Mouse (Mus musculus): Measurements from ENCODE around the gene Zbtb1. TPM values are rescaled to one million over a fixed set of nuclear protein-coding genes. Genes with fewer than 3 reads are reported as not detected.
A peak's percentile ranks its signal among the peaks of the same experiment; 100 is the strongest.

Gene Zbtb1
- polyA plus RNA-seq, 1 experiment from 2014 or later, result 3.3 TPM

- no peaks in the 10 kb centered on the region for H3K4me1 ChIP-seq
- peaks cover 39% of the 10 kb centered on the region for H3K36me3 ChIP-seq
- no peak overlapping the region for H3K9ac ChIP-seq (replicated peaks)
- ATAC-seq (ENCODE audit: low FRiP score), result no peak
- H3K27me3 ChIP-seq (replicated peaks), result no peaks in the 10 kb centered on the region
- no peak overlapping the region for H3K27ac ChIP-seq (replicated peaks)
- no peaks in the 10 kb centered on the region for H3K9me3 ChIP-seq (replicated peaks)
- H3K4me3 ChIP-seq (replicated peaks), result no peak overlapping the region
- WGBS, result 87% methylated on average over 8 of the region's 8 CpGs
- H3K4me2 ChIP-seq, result no peak overlapping the region
Observed at GRCm38 (mm10) chr12:76349680-76350220, 20.3 kb upstream of the Zbtb1 start.

- Histone ChIP-seq H3K27me3 (replicated peaks) (no peaks in the 10 kb centered on the region), H3K36me3 (no peaks in the 10 kb centered on the region), H3K9me3 (replicated peaks) (no peaks in the 10 kb centered on the region), H3K4me2 (no peak overlapping the region), H3K27ac (replicated peaks) (no peak overlapping the region), H3K9ac (replicated peaks) (no peak overlapping the region), H3K4me1 (0 out of 2 replicates have a peak, but pooled peaks cover 2% of the 10 kb centered on the region), H3K4me3 (replicated peaks) (no peak overlapping the region)
- WGBS, result 50% methylated on average over 1 of the region's 1 CpGs
- no peak for ATAC-seq (ENCODE audit: low FRiP score)
Observed at GRCm38 (mm10) chr12:76360868-76361267, 9.2 kb upstream of the Zbtb1 start.

GRCm38 (mm10) chr12:76361405-76362302, 8.4 kb upstream of the Zbtb1 start:
- no peaks in the 10 kb centered on the region for H3K36me3 ChIP-seq
- ATAC-seq (ENCODE audit: low FRiP score), result no peak
- WGBS, result 64% methylated on average over 9 of the region's 9 CpGs

GRCm38 (mm10) chr12:76362303-76362676, 7.8 kb upstream of the Zbtb1 start:
- no peak for ATAC-seq (ENCODE audit: low FRiP score)
- WGBS, result 90% methylated on average over 9 of the region's 9 CpGs

More at GRCm38 (mm10) chr12:76361405-76362302, 8.4 kb upstream of the Zbtb1 start:
- Histone ChIP-seq H3K4me3 (replicated peaks) (no peak overlapping the region), H3K4me2 (no peak overlapping the region), H3K27me3 (replicated peaks) (no peaks in the 10 kb centered on the region), H3K9ac (replicated peaks) (no peak overlapping the region), H3K9me3 (replicated peaks) (no peaks in the 10 kb centered on the region), H3K27ac (replicated peaks) (no peak overlapping the region), H3K4me1 (0 out of 2 replicates have a peak, but pooled peaks cover 3% of the 10 kb centered on the region)

GRCm38 (mm10) chr12:76366276-76366675, 3.8 kb upstream of the Zbtb1 start:
- no peak for ATAC-seq (ENCODE audit: low FRiP score)
- Histone ChIP-seq H3K9me3 (replicated peaks) (no peaks in the 10 kb centered on the region), H3K27ac (replicated peaks) (no peak overlapping the region), H3K36me3 (no peaks in the 10 kb centered on the region), H3K4me1 (peaks cover 23% of the 10 kb centered on the region), H3K9ac (replicated peaks) (no peak overlapping the region), H3K4me2 (no peak overlapping the region), H3K4me3 (replicated peaks) (no peak overlapping the region), H3K27me3 (replicated peaks) (no peaks in the 10 kb centered on the region)
- WGBS, result 85% methylated on average over 3 of the region's 3 CpGs

More at GRCm38 (mm10) chr12:76362303-76362676, 7.8 kb upstream of the Zbtb1 start:
- Histone ChIP-seq H3K4me1 (peaks cover 8% of the 10 kb centered on the region), H3K4me2 (no peak overlapping the region), H3K4me3 (replicated peaks) (no peak overlapping the region), H3K9ac (replicated peaks) (no peak overlapping the region), H3K27me3 (replicated peaks) (no peaks in the 10 kb centered on the region), H3K36me3 (no peaks in the 10 kb centered on the region), H3K9me3 (replicated peaks) (no peaks in the 10 kb centered on the region), H3K27ac (replicated peaks) (no peak overlapping the region)

GRCm38 (mm10) chr12:76367096-76367995, 2.7 kb upstream of the Zbtb1 start:
- peak overlapping the region; percentile 31 for H3K9ac ChIP-seq (replicated peaks)
- peak overlapping the region; percentile 98 for H3K27ac ChIP-seq (replicated peaks)
- peaks cover 34% of the 10 kb centered on the region for H3K4me1 ChIP-seq
- peak overlapping the region; percentile 90 for H3K4me2 ChIP-seq
- H3K36me3 ChIP-seq, result no peaks in the 10 kb centered on the region
- no peaks in the 10 kb centered on the region for H3K27me3 ChIP-seq (replicated peaks)
- H3K4me3 ChIP-seq (replicated peaks), result peak overlapping the region; percentile 13
- 15% methylated on average over 14 of the region's 14 CpGs for WGBS
- ATAC-seq (ENCODE audit: low FRiP score), result no peak
- H3K9me3 ChIP-seq (replicated peaks), result no peaks in the 10 kb centered on the region

GRCm38 (mm10) chr12:76368201-76368789, 1.8 kb upstream of the Zbtb1 start:
- no peaks in the 10 kb centered on the region for H3K27me3 ChIP-seq (replicated peaks)
- 8% methylated on average over 9 of the region's 9 CpGs for WGBS
- H3K4me3 ChIP-seq (replicated peaks), result peak overlapping the region; percentile 97
- ATAC-seq (ENCODE audit: low FRiP score), result no peak
- H3K4me2 ChIP-seq, result peak overlapping the region; percentile 90
- peak overlapping the region; percentile 99 for H3K9ac ChIP-seq (replicated peaks)
- peaks cover 39% of the 10 kb centered on the region for H3K4me1 ChIP-seq
- H3K36me3 ChIP-seq, result no peaks in the 10 kb centered on the region
- H3K27ac ChIP-seq (replicated peaks), result peak overlapping the region; percentile 98
- H3K9me3 ChIP-seq (replicated peaks), result no peaks in the 10 kb centered on the region

- Histone ChIP-seq H3K27ac (replicated peaks) (peak overlapping the region; percentile 98), H3K36me3 (no peaks in the 10 kb centered on the region), H3K4me1 (peaks cover 39% of the 10 kb centered on the region), H3K4me2 (peak overlapping the region; percentile 90), H3K27me3 (replicated peaks) (no peaks in the 10 kb centered on the region), H3K4me3 (replicated peaks) (peak overlapping the region; percentile 97), H3K9ac (replicated peaks) (peak overlapping the region; percentile 99), H3K9me3 (replicated peaks) (no peaks in the 10 kb centered on the region)
- ATAC-seq (ENCODE audit: low FRiP score), result peak; percentile 59; the same call in 1 of the 2 replicates
- under 1% methylated on average over 26 of the region's 26 CpGs for WGBS
Observed at GRCm38 (mm10) chr12:76368790-76369205, 1.3 kb upstream of the Zbtb1 start.

- no peaks in the 10 kb centered on the region for H3K9me3 ChIP-seq (replicated peaks)
- no peaks in the 10 kb centered on the region for H3K27me3 ChIP-seq (replicated peaks)
- H3K27ac ChIP-seq (replicated peaks), result peak within 1 kb of the TSS; percentile 98
- peak within 1 kb of the TSS; percentile 99 for H3K9ac ChIP-seq (replicated peaks)
- peaks cover 39% of the 10 kb centered on the region for H3K4me1 ChIP-seq
- peak within 1 kb of the TSS; percentile 97 for H3K4me3 ChIP-seq (replicated peaks)
- no peaks in the 10 kb centered on the region for H3K36me3 ChIP-seq
- WGBS, result under 1% methylated on average over 93 of the region's 96 CpGs
- ATAC-seq (ENCODE audit: low FRiP score), result peak; percentile 90
- peak within 1 kb of the TSS; percentile 90 for H3K4me2 ChIP-seq
Observed at GRCm38 (mm10) chr12:76369206-76369977, 674 bp upstream of the Zbtb1 start, which contains the start of gene Zbtb25. Zbtb25 (minus strand) TSS chr12:76369602.

- H3K4me1 ChIP-seq, result peaks cover 37% of the 10 kb centered on the region
- H3K27ac ChIP-seq (replicated peaks), result peak overlapping the region; percentile 98
- H3K9me3 ChIP-seq (replicated peaks), result no peaks in the 10 kb centered on the region
- peak overlapping the region; percentile 99 for H3K9ac ChIP-seq (replicated peaks)
- H3K27me3 ChIP-seq (replicated peaks), result no peaks in the 10 kb centered on the region
- peak overlapping the region; percentile 90 for H3K4me2 ChIP-seq
- peak overlapping the region; percentile 97 for H3K4me3 ChIP-seq (replicated peaks)
- under 1% methylated on average over 63 of the region's 63 CpGs for WGBS
- H3K36me3 ChIP-seq, result no peaks in the 10 kb centered on the region
- no peak for ATAC-seq (ENCODE audit: low FRiP score)
Observed at GRCm38 (mm10) chr12:76370831-76371571, 935 bp downstream of the Zbtb1 start.
